Mouse (Mus musculus) frontal cortex, adult (tissue): ENCODE data around the gene H2afb2.

Source experiments
- ATAC-seq: cut with Nextera tagmentation; 2 replicates; pipeline ENCODE4 v1.9.2; 2017; ENCODE audit warnings: mild to moderate bottlenecking, moderate library complexity, mixed read lengths; ENCODE audit not compliant: low TSS enrichment

Gene H2afb2

GRCm38 (mm10) chrX:116680878-116681277, at the start of gene H2afb2:
Gene H2afb2, plus strand, starts transcription at chrX:116681178.
- no peak for ATAC-seq
